In the genomic region with DNA sequence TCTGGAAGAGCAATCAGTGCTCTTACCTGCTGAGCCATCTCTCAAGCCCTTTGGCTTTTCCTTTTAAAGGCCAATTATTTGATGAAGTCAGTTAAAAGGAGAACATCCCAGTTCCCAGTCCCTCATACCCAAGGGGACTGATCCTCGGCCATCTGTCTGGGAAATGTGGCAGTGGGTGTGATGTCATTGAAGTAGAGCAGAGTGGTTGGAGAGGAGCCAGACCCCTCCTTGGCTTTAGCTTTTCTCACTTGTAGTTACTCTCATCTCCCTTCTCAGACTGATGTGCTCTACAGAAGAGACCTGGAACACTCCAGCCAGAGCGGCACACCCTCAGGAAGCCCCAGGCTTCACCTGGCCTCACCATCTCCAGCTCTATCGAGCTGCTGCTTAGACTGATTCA, we compare ENCODE assay signal across 24 mouse cellular contexts. TPM values are rescaled to one million over a fixed set of nuclear protein-coding genes. Genes with fewer than 3 reads are reported as not detected.
A peak's percentile ranks its signal among the peaks of the same experiment; 100 is the strongest.
DNase-seq lines count a peak whose midpoint lies in the region; ATAC-seq and TF ChIP-seq lines count a peak whose summit lies in the region.
"Had no signal": no experiment of that assay in that cellular context is flagged by ENCODE, and none has a peak within 500 bp of the region (broad histone marks: within the 10 kb centered on the region; RNA-seq: fewer than 3 reads in every experiment).

No protein-coding gene starts in this region.

- no peak overlapping the region for H3K4me2 ChIP-seq in hindbrain, postnatal 0 days (ENCODE audit: low read depth, low read length)
- H3K4me2 ChIP-seq: embryonic facial prominence, embryonic 12.5 days; hindbrain, embryonic 14.5 days; midbrain, embryonic 15.5 days; neural tube, embryonic 15.5 days had no signal

- no peak overlapping the region for H3K27ac ChIP-seq in hindbrain, postnatal 0 days
- no peak overlapping the region for H3K27ac ChIP-seq in hindbrain, embryonic 10.5 days
- H3K27ac ChIP-seq: embryonic facial prominence, embryonic 12.5 days; hindbrain, embryonic 14.5 days; kidney, postnatal 0 days; midbrain, embryonic 15.5 days; neural tube, embryonic 15.5 days had no signal

- H3K36me3 ChIP-seq in hindbrain, postnatal 0 days (ENCODE audit: insufficient read depth, low read length) = peaks cover 65% of the 10 kb centered on the region
- peaks cover 99% of the 10 kb centered on the region for H3K36me3 ChIP-seq in hindbrain, embryonic 10.5 days

- no peak for ATAC-seq in hindbrain, postnatal 0 days
- no peak for ATAC-seq in erythroid progenitor cell, adult 5-6 weeks (replicated peaks; ENCODE audit: low FRiP score, poor library complexity, severe bottlenecking)
- ATAC-seq: activated CD4-positive, CD25-positive, alpha-beta regulatory T cell, adult 4 months; CD4-positive, CD25-positive, alpha-beta regulatory T cell, adult 4 months; forebrain, embryonic 16.5 days; midbrain, embryonic 15.5 days had no signal

- H3K4me3 ChIP-seq in hindbrain, postnatal 0 days (ENCODE audit: low read length) = no peak overlapping the region
- no peak overlapping the region for H3K4me3 ChIP-seq in hindbrain, embryonic 10.5 days
- H3K4me3 ChIP-seq: embryonic facial prominence, embryonic 12.5 days; erythroblast, embryonic 14.5 days; megakaryocyte, embryonic 14.5 days; midbrain, embryonic 15.5 days; neural tube, embryonic 15.5 days had no signal

- H3K27me3 ChIP-seq in hindbrain, postnatal 0 days (ENCODE audit: insufficient read depth, low read length) = no peaks in the 10 kb centered on the region
- no peaks in the 10 kb centered on the region for H3K27me3 ChIP-seq in hindbrain, embryonic 10.5 days (ENCODE audit: insufficient read depth, poor library complexity, severe bottlenecking)
- H3K27me3 ChIP-seq: embryonic facial prominence, embryonic 12.5 days; megakaryocyte, embryonic 14.5 days; midbrain, embryonic 15.5 days; neural tube, embryonic 15.5 days had no signal

- peak; percentile 34 for DNase-seq in cerebellum, adult 11-12 months
- no peak for DNase-seq in cerebellum, postnatal 4 days (ENCODE audit: low spot score in 2 of 2)
- peak; percentile 55 for DNase-seq in hindbrain, postnatal 0 days (ENCODE audit: low spot score)
- no peak for DNase-seq in hindbrain, embryonic 10.5 days (ENCODE audit: low spot score)
- DNase-seq in brain, adult 2 months (ENCODE audit: low read depth, low spot score) = peak; percentile 79
- DNase-seq in cerebellum, postnatal 10 days = peak; percentile 68 to 72
- DNase-seq in kidney, postnatal 25 days = no peak
- DNase-seq: adrenal gland, postnatal 10 days; kidney, adult 11 months; liver; right cerebral cortex, postnatal 14 days; spleen, adult 18-20 months; thymus, postnatal 25 days had no signal

- H3K9ac ChIP-seq in hindbrain, postnatal 0 days (replicated peaks; ENCODE audit: low read length) = no peak overlapping the region
- H3K9ac ChIP-seq: embryonic facial prominence, embryonic 12.5 days; hindbrain, embryonic 14.5 days; midbrain, embryonic 15.5 days; neural tube, embryonic 15.5 days had no signal

- H3K9me3 ChIP-seq in hindbrain, postnatal 0 days (ENCODE audit: low read length) = no peaks in the 10 kb centered on the region
- H3K9me3 ChIP-seq in hindbrain, embryonic 10.5 days = peaks cover 21% of the 10 kb centered on the region

- no peaks in the 10 kb centered on the region for H3K4me1 ChIP-seq in hindbrain, postnatal 0 days (ENCODE audit: insufficient read depth, low read length)
- H3K4me1 ChIP-seq in hindbrain, embryonic 10.5 days (replicated peaks) = no peaks in the 10 kb centered on the region
- H3K4me1 ChIP-seq: embryonic facial prominence, embryonic 12.5 days; midbrain, embryonic 15.5 days; neural tube, embryonic 15.5 days had no signal

- no peak for TF ChIP-seq CTCF in hindbrain, postnatal 0 days (IDR thresholded peaks at IDR 0.05; ENCODE audit: low read depth)

- 74% methylated on average over 3 of the region's 3 CpGs for WGBS in hindbrain, postnatal 0 days
- WGBS in hindbrain, embryonic 10.5 days = 92% methylated on average over 3 of the region's 3 CpGs

RNA-seq across cellular contexts. Expression of a gene that starts 20.6 kb away (rescaled TPM):
- total RNA-seq in hindbrain, postnatal 0 days (2014; rRNA removed) = 57.0 and 57.7 TPM in 2 replicates
- polyA plus RNA-seq in hindbrain, postnatal 0 days (2015; fragmentation: Nextera tagmentation; extraction: Ambion mirVana) = 32.5 and 33.0 TPM in 2 replicates
- polyA plus RNA-seq in hindbrain, embryonic 10.5 days (2016; fragmentation: Nextera tagmentation; extraction: Ambion mirVana) = 94.3 and 96.1 TPM in 2 replicates
- 10.9 and 30.6 TPM in 2 replicates for total RNA-seq in erythroid progenitor cell, adult 5-6 weeks (2015; ENCODE audit: low replicate concordance)
- total RNA-seq in erythroid progenitor cell, adult 5-6 weeks (2017; ENCODE audit: low replicate concordance) = 6.5 and 13.2 TPM in 2 replicates

RNA-seq across cellular contexts. Expression of a gene that starts 44.4 kb away (rescaled TPM):
- 32.9 and 39.4 TPM in 2 replicates for total RNA-seq in hindbrain, postnatal 0 days (2014; rRNA removed)
- polyA plus RNA-seq in hindbrain, postnatal 0 days (2015; fragmentation: Nextera tagmentation; extraction: Ambion mirVana) = 13.6 and 14.4 TPM in 2 replicates
- polyA plus RNA-seq in hindbrain, embryonic 10.5 days (2016; fragmentation: Nextera tagmentation; extraction: Ambion mirVana) = 12.2 and 13.7 TPM in 2 replicates
- total RNA-seq in erythroid progenitor cell, adult 5-6 weeks (2015; ENCODE audit: low replicate concordance) = 1.1 and 5.4 TPM in 2 replicates
- 0.45 TPM in 1 of 2 replicates, not detected in the other for total RNA-seq in erythroid progenitor cell, adult 5-6 weeks (2017; ENCODE audit: low replicate concordance)

RNA-seq across cellular contexts. Expression of a gene that starts 44.5 kb away (rescaled TPM):
- 8.2 and 12.4 TPM in 2 replicates for total RNA-seq in hindbrain, postnatal 0 days (2014; rRNA removed)
- 6.9 and 7.2 TPM in 2 replicates for polyA plus RNA-seq in hindbrain, postnatal 0 days (2015; fragmentation: Nextera tagmentation; extraction: Ambion mirVana)
- polyA plus RNA-seq in hindbrain, embryonic 10.5 days (2016; fragmentation: Nextera tagmentation; extraction: Ambion mirVana) = 4.5 and 5.0 TPM in 2 replicates
- total RNA-seq in erythroid progenitor cell, adult 5-6 weeks (2015; ENCODE audit: low replicate concordance) = 10.5 and 18.4 TPM in 2 replicates
- 6.4 and 16.9 TPM in 2 replicates for total RNA-seq in erythroid progenitor cell, adult 5-6 weeks (2017; ENCODE audit: low replicate concordance)

RNA-seq across cellular contexts. Expression of a gene that starts 54.0 kb away (rescaled TPM):
- total RNA-seq in hindbrain, postnatal 0 days (2014; rRNA removed) = 52.4 and 64.2 TPM in 2 replicates
- polyA plus RNA-seq in hindbrain, postnatal 0 days (2015; fragmentation: Nextera tagmentation; extraction: Ambion mirVana) = 70.4 and 79.2 TPM in 2 replicates
- 64.2 and 74.4 TPM in 2 replicates for polyA plus RNA-seq in hindbrain, embryonic 10.5 days (2016; fragmentation: Nextera tagmentation; extraction: Ambion mirVana)
- 87.9 and 106 TPM in 2 replicates for total RNA-seq in erythroid progenitor cell, adult 5-6 weeks (2015; ENCODE audit: low replicate concordance)
- 163 and 167 TPM in 2 replicates for total RNA-seq in erythroid progenitor cell, adult 5-6 weeks (2017; ENCODE audit: low replicate concordance)

Comparison
In these comparisons a context has a peak if more than half of its experiments do, and no peak if none do; other contexts are left out.
1. DNase-seq: peak in cerebellum, adult 11-12 months (single experiment), hindbrain, postnatal 0 days (single experiment), brain, adult 2 months (single experiment) and cerebellum, postnatal 10 days (2 of 2); none in cerebellum, postnatal 4 days (0 of 2), hindbrain, embryonic 10.5 days (single experiment) and kidney, postnatal 25 days (0 of 2).